ENCODE assay signal across 17 mouse cellular contexts in the genomic region with DNA sequence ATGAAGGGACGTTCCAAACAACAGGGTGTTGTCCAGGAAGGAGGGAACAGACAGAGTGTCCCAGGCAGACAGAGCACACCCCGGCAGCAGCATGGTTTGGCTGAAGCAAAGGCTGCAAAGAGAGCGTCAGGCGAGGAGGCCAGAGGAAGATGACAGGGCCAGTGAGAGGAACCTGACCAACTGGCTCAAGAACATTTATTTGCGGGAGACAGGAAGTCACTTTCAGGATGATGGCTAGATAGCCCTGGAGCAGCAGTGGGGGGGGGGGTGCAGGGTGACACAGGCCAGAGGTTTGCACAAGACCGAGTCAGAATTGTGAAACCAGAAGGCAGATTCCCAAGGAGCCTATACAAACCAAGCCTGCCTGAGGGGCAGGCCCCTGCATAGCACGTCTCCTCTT. TPM values are rescaled to one million over a fixed set of nuclear protein-coding genes. Genes with fewer than 3 reads are reported as not detected.
DNase-seq lines count a peak whose midpoint lies in the region; ATAC-seq and TF ChIP-seq lines count a peak whose summit lies in the region.
"Had no signal": no experiment of that assay in that cellular context is flagged by ENCODE, and none has a peak within 500 bp of the region (broad histone marks: within the 10 kb centered on the region; RNA-seq: fewer than 3 reads in every experiment).

No protein-coding gene starts in this region.

- H3K27ac ChIP-seq in lung, embryonic 14.5 days (ENCODE audit: low read depth) = no peak overlapping the region
- peak overlapping the region; percentile 51; the same call in 1 of the 2 replicates for H3K27ac ChIP-seq in liver, embryonic 15.5 days (replicated peaks)
- H3K27ac ChIP-seq: hindbrain, embryonic 12.5 days; midbrain, embryonic 13.5 days; neural tube, embryonic 13.5 days had no signal

- H3K9ac ChIP-seq in lung, embryonic 14.5 days = no peak overlapping the region
- no peak overlapping the region for H3K9ac ChIP-seq in liver, embryonic 15.5 days
- H3K9ac ChIP-seq: hindbrain, embryonic 12.5 days; midbrain, embryonic 13.5 days; neural tube, embryonic 13.5 days had no signal

- ATAC-seq in lung, embryonic 14.5 days (ENCODE audit: insufficient read depth) = no peak
- ATAC-seq in liver, embryonic 15.5 days (ENCODE audit: insufficient read depth) = no peak
- peak; percentile 23 for ATAC-seq in megakaryocyte progenitor cell, adult 5-6 weeks (replicated peaks; ENCODE audit: poor library complexity)
- no peak for ATAC-seq in erythroblast, adult 5-6 weeks (replicated peaks; ENCODE audit: low FRiP score, poor library complexity, severe bottlenecking)
- ATAC-seq: activated CD4-positive, CD25-positive, alpha-beta regulatory T cell, adult 4 months; midbrain, embryonic 13.5 days had no signal

- no peak for TF ChIP-seq CTCF in lung, embryonic 14.5 days (IDR thresholded peaks at IDR 0.05; ENCODE audit: low read depth)

- H3K27me3 ChIP-seq in lung, embryonic 14.5 days (ENCODE audit: insufficient read depth, low read length) = no peaks in the 10 kb centered on the region
- no peaks in the 10 kb centered on the region for H3K27me3 ChIP-seq in liver, embryonic 15.5 days
- H3K27me3 ChIP-seq: hindbrain, embryonic 12.5 days; midbrain, embryonic 13.5 days; neural tube, embryonic 13.5 days had no signal

- H3K4me3 ChIP-seq in lung, embryonic 14.5 days (ENCODE audit: low read depth, low read length) = no peak overlapping the region
- H3K4me3 ChIP-seq in liver, embryonic 15.5 days (replicated peaks) = no peak overlapping the region
- H3K4me3 ChIP-seq: hindbrain, embryonic 12.5 days; midbrain, embryonic 13.5 days; neural tube, embryonic 13.5 days had no signal

- DNase-seq in gastrocnemius, adult 18-20 months (ENCODE audit: low spot score) = peak; percentile 58
- no peak for DNase-seq in gastrocnemius, postnatal 4 days (ENCODE audit: low spot score in 2 of 2)
- peak; percentile 42 for DNase-seq in lung, embryonic 14.5 days
- no peak for DNase-seq in lung, postnatal 4 days
- DNase-seq in frontal cortex, postnatal 10 days (ENCODE audit: low spot score in 2 of 2) = no peak
- DNase-seq: B cell, adult 2 months; cerebellum, adult 9-11 months; kidney, adult 11 months; layer of hippocampus, adult 9-11 months; left cerebral cortex, postnatal 4 days had no signal

- peaks cover 4% of the 10 kb centered on the region; the same call in 1 of the 2 replicates for H3K4me1 ChIP-seq in lung, embryonic 14.5 days (ENCODE audit: insufficient read depth)
- peaks cover 31% of the 10 kb centered on the region for H3K4me1 ChIP-seq in liver, embryonic 15.5 days (replicated peaks)

- 26% methylated on average over 7 of the region's 7 CpGs for whole genome bisulfite sequencing in lung, embryonic 14.5 days
- 22% methylated on average over 7 of the region's 7 CpGs for WGBS in liver, embryonic 15.5 days (ENCODE audit: insufficient replicate concordance)

- H3K9me3 ChIP-seq in lung, embryonic 14.5 days (ENCODE audit: low read depth, low read length) = no peaks in the 10 kb centered on the region
- no peaks in the 10 kb centered on the region for H3K9me3 ChIP-seq in liver, embryonic 15.5 days (replicated peaks)
- H3K9me3 ChIP-seq: hindbrain, embryonic 12.5 days; midbrain, embryonic 13.5 days; neural tube, embryonic 13.5 days had no signal

- H3K4me2 ChIP-seq in lung, embryonic 14.5 days = no peak overlapping the region
- H3K4me2 ChIP-seq in liver, embryonic 15.5 days = no peak overlapping the region; the same call in 1 of the 2 replicates
- H3K4me2 ChIP-seq: hindbrain, embryonic 12.5 days; midbrain, embryonic 13.5 days; neural tube, embryonic 13.5 days had no signal

- no peaks in the 10 kb centered on the region for H3K36me3 ChIP-seq in lung, embryonic 14.5 days (ENCODE audit: insufficient read depth)
- no peaks in the 10 kb centered on the region for H3K36me3 ChIP-seq in liver, embryonic 15.5 days (replicated peaks)
- H3K36me3 ChIP-seq: hindbrain, embryonic 12.5 days; midbrain, embryonic 13.5 days; neural tube, embryonic 13.5 days had no signal

RNA-seq across cellular contexts. Expression of gene Uvrag, which starts 5.1 kb away (rescaled TPM):
- 1 to 10 TPM; 7.0 to 10.0 TPM for total RNA-seq in gastrocnemius, adult 18-20 months (2021)
- total RNA-seq in gastrocnemius, postnatal 4 days (2021) = 10 to 100 TPM; 28.9 to 30.4 TPM
- polyA plus RNA-seq in lung, embryonic 14.5 days (2014; fragmentation: Nextera tagmentation; extraction: Ambion mirVana) = 22.0 and 25.1 TPM in 2 replicates
- 8.3 and 9.7 TPM in 2 replicates for polyA plus RNA-seq in liver, embryonic 15.5 days (2015; fragmentation: Nextera tagmentation; extraction: Ambion mirVana)
- 22.6 and 24.6 TPM in 2 replicates for total RNA-seq in megakaryocyte progenitor cell, adult 5-6 weeks (2015)
- total RNA-seq in megakaryocyte progenitor cell, adult 5-6 weeks (2017) = 33.9 TPM in 2 replicates
- 8.4 and 8.5 TPM in 2 replicates for total RNA-seq in erythroblast, adult 5-6 weeks (2015; ENCODE audit: low replicate concordance)
- 6.6 and 9.3 TPM in 2 replicates for total RNA-seq in erythroblast, adult 5-6 weeks (2017; ENCODE audit: low replicate concordance)

RNA-seq across cellular contexts. Expression of gene Dgat2, which starts 36.5 kb away (rescaled TPM):
- 10 to 100 TPM; 41.9 to 56.0 TPM for total RNA-seq in gastrocnemius, adult 18-20 months (2021)
- total RNA-seq in gastrocnemius, postnatal 4 days (2021) = 10 to 100 TPM; 13.0 to 20.0 TPM
- 17.0 and 25.2 TPM in 2 replicates for polyA plus RNA-seq in lung, embryonic 14.5 days (2014; fragmentation: Nextera tagmentation; extraction: Ambion mirVana)
- 137 and 174 TPM in 2 replicates for polyA plus RNA-seq in liver, embryonic 15.5 days (2015; fragmentation: Nextera tagmentation; extraction: Ambion mirVana)
- 11.4 and 12.2 TPM in 2 replicates for total RNA-seq in megakaryocyte progenitor cell, adult 5-6 weeks (2015)
- total RNA-seq in megakaryocyte progenitor cell, adult 5-6 weeks (2017) = 8.5 and 12.2 TPM in 2 replicates
- total RNA-seq in erythroblast, adult 5-6 weeks (2015; ENCODE audit: low replicate concordance) = 4.2 and 7.7 TPM in 2 replicates
- 5.3 and 7.1 TPM in 2 replicates for total RNA-seq in erythroblast, adult 5-6 weeks (2017; ENCODE audit: low replicate concordance)

Comparison
In these comparisons a context has a peak if more than half of its experiments do, and no peak if none do; other contexts are left out.
1. DNase-seq: peak in gastrocnemius, adult 18-20 months (single experiment) and lung, embryonic 14.5 days (single experiment); none in gastrocnemius, postnatal 4 days (0 of 2), lung, postnatal 4 days (0 of 2) and frontal cortex, postnatal 10 days (0 of 2).